14 mouse cellular contexts compared by ENCODE assay signal in genomic region chr7:46113435-46113834, GRCm38 (mm10). TPM values are rescaled to one million over a fixed set of nuclear protein-coding genes. Genes with fewer than 3 reads are reported as not detected.
A peak's percentile ranks its signal among the peaks of the same experiment; 100 is the strongest.
DNase-seq lines count a peak whose midpoint lies in the region; ATAC-seq and TF ChIP-seq lines count a peak whose summit lies in the region.
"Had no signal": no experiment of that assay in that cellular context is flagged by ENCODE, and none has a peak within 500 bp of the region (broad histone marks: within the 10 kb centered on the region; RNA-seq: fewer than 3 reads in every experiment).

No protein-coding gene starts in this region.

- no peak overlapping the region for H3K4me2 ChIP-seq in hindbrain, embryonic 16.5 days (ENCODE audit: low read length)
- H3K4me2 ChIP-seq: embryonic facial prominence, embryonic 13.5 days; liver, embryonic 12.5 days had no signal

- H3K27me3 ChIP-seq in hindbrain, embryonic 16.5 days (replicated peaks; ENCODE audit: control insufficient read depth, insufficient read depth, low read length): no peaks in the 10 kb centered on the region
- H3K27me3 ChIP-seq: embryonic facial prominence, embryonic 13.5 days; liver, embryonic 12.5 days had no signal

- intact Hi-C loops in heart, postnatal 25 days (cut with DNase I): no loop called here

- ATAC-seq in hindbrain, embryonic 16.5 days: peak; percentile 27; the same call in 1 of the 2 replicates
- ATAC-seq: liver, embryonic 12.5 days had no signal

- TF ChIP-seq CTCF in brain, embryonic 14.5 days (IDR thresholded peaks at IDR 0.05; ENCODE audit: borderline replicate concordance, extremely low read depth, insufficient read depth, insufficient read length): no peak

- TF ChIP-seq POLR2A in brain, embryonic 14.5 days (IDR thresholded peaks at IDR 0.05; ENCODE audit: borderline replicate concordance, extremely low read depth, insufficient read depth, insufficient read length, poor library complexity, severe bottlenecking): no peak

- H3K36me3 ChIP-seq in hindbrain, embryonic 16.5 days (ENCODE audit: control insufficient read depth, insufficient read depth, low read length): no peaks in the 10 kb centered on the region
- H3K36me3 ChIP-seq: embryonic facial prominence, embryonic 13.5 days; liver, embryonic 12.5 days had no signal

- no peak overlapping the region for H3K9ac ChIP-seq in hindbrain, embryonic 16.5 days (ENCODE audit: low read depth, low read length)
- H3K9ac ChIP-seq: embryonic facial prominence, embryonic 13.5 days; liver, embryonic 12.5 days had no signal

- H3K4me3 ChIP-seq in hindbrain, embryonic 16.5 days (ENCODE audit: low read length): no peak overlapping the region
- H3K4me3 ChIP-seq: embryonic facial prominence, embryonic 13.5 days; left cerebral cortex, adult 2 months; liver, embryonic 12.5 days had no signal

- peak overlapping the region; percentile 21; the same call in 1 of the 2 replicates for H3K27ac ChIP-seq in hindbrain, embryonic 16.5 days (ENCODE audit: low read depth, low read length)
- H3K27ac ChIP-seq: embryonic facial prominence, embryonic 13.5 days; left cerebral cortex, adult 2 months; liver, embryonic 12.5 days had no signal

- H3K4me1 ChIP-seq in hindbrain, embryonic 16.5 days (ENCODE audit: control insufficient read depth, insufficient read depth, low read depth, low read length): peaks cover 8% of the 10 kb centered on the region
- H3K4me1 ChIP-seq: liver, embryonic 12.5 days had no signal

- 29% methylated on average over 3 of the region's 3 CpGs for WGBS in hindbrain, embryonic 16.5 days

- no peaks in the 10 kb centered on the region for H3K9me3 ChIP-seq in hindbrain, embryonic 16.5 days (ENCODE audit: control insufficient read depth, low read length)
- H3K9me3 ChIP-seq: embryonic facial prominence, embryonic 13.5 days; liver, embryonic 12.5 days had no signal

- DNase-seq in heart, adult 8-10 months (ENCODE audit: low spot score): peak; percentile 16
- no peak for DNase-seq in heart, postnatal 25 days (ENCODE audit: low spot score)
- DNase-seq in brain, adult 2 months (ENCODE audit: low read depth, low spot score): peak; percentile 86
- peak; percentile 55 for DNase-seq in brain, embryonic 14.5 days (ENCODE audit: low read depth)
- no peak for DNase-seq in right cerebral cortex, postnatal 36 days (ENCODE audit: low spot score in 2 of 2)
- no peak for DNase-seq in kidney, postnatal 25 days
- DNase-seq: kidney, postnatal 14 days; lung, postnatal 14 days; retina, postnatal 1 day; thymus, postnatal 36 days had no signal

RNA-seq across cellular contexts. Expression of gene Kcnj11, which starts 12.9 kb away (rescaled TPM):
- 100 to 1,000 TPM; 130 to 134 (median 132) TPM for total RNA-seq in heart, adult 8-10 months (2022)
- total RNA-seq in heart, postnatal 25 days (2021): 10 to 100 TPM; 84.5 to 97.5 TPM
- 15.0 and 22.7 TPM in 2 replicates for polyA plus RNA-seq in brain, embryonic 14.5 days (2012; rRNA removed)
- polyA plus RNA-seq in hindbrain, embryonic 16.5 days (2015; fragmentation: Nextera tagmentation; extraction: Ambion mirVana): 3.5 and 3.7 TPM in 2 replicates
- polyA plus RNA-seq: liver, embryonic 12.5 days had no signal

Comparison
In these comparisons a context has a peak if more than half of its experiments do, and no peak if none do; other contexts are left out.
1. DNase-seq: peak in heart, adult 8-10 months (single experiment), brain, adult 2 months (single experiment) and brain, embryonic 14.5 days (single experiment); none in heart, postnatal 25 days (single experiment), right cerebral cortex, postnatal 36 days (0 of 2) and kidney, postnatal 25 days (0 of 2).